Mouse (Mus musculus) midbrain, embryonic 11.5 days (tissue): ENCODE data around the gene Cped1. TPM values are rescaled to one million over a fixed set of nuclear protein-coding genes. Genes with fewer than 3 reads are reported as not detected.

Source experiments
- ATAC-seq: fragments of 200-750 bp; cut with Nextera tagmentation; 2 replicates; pipeline ENCODE4 v1.8.0; 2017; ENCODE audit warnings: moderate TSS enrichment, moderate library complexity; ENCODE audit not compliant: low FRiP score
- DNase-seq: peaks from one replicate; pipeline ENCODE4 v3.0.0; 2015; ENCODE audit warnings: low spot score; ENCODE audit errors: missing footprints
- H3K27ac ChIP-seq: fragments of 300-500 bp; sonication (generic); 2 replicates; pipeline ENCODE4 v1.5.1; 2014; ENCODE audit warnings: low read depth, low read length
- H3K27me3 ChIP-seq: fragments of 300-500 bp; sonication (generic); 2 replicates; pipeline ENCODE4 v1.6.1; 2014; ENCODE audit warnings: mild to moderate bottlenecking, low read length, moderate library complexity, mixed read lengths; ENCODE audit not compliant: control insufficient read depth, insufficient read depth
- H3K36me3 ChIP-seq: fragments of 300-500 bp; sonication (generic); 2 replicates; pipeline ENCODE4 v1.6.1; 2014; ENCODE audit warnings: mild to moderate bottlenecking, low read length, moderate library complexity, mixed read lengths; ENCODE audit not compliant: control insufficient read depth, insufficient read depth
- H3K4me1 ChIP-seq: fragments of 300-500 bp; sonication (generic); 2 replicates; pipeline ENCODE4 v1.6.1; 2014; ENCODE audit warnings: low read length; ENCODE audit not compliant: control insufficient read depth, insufficient read depth
- H3K4me2 ChIP-seq: fragments of 300-500 bp; sonication (generic); 2 replicates; pipeline ENCODE4 v1.6.1; 2014; ENCODE audit warnings: mild to moderate bottlenecking, moderate library complexity
- H3K4me3 ChIP-seq: fragments of 300-500 bp; sonication (generic); 2 replicates; pipeline ENCODE4 v1.5.1; 2014; ENCODE audit warnings: low read depth, low read length
- H3K9ac ChIP-seq: fragments of 300-500 bp; sonication (generic); 2 replicates; pipeline ENCODE4 v1.6.1; 2014; ENCODE audit warnings: low read length
- H3K9me3 ChIP-seq: fragments of 300-500 bp; sonication (generic); 2 replicates; pipeline ENCODE4 v1.6.1; 2016; ENCODE audit warnings: low read length; ENCODE audit not compliant: control insufficient read depth
- WGBS: fragments of 180-500 bp; shearing (Covaris S2); extraction: QIAGEN DNeasy Blood & Tissue Kit; methylation state at CpG from one replicate; pipeline ENCODE4 v1.1.7; 2014; 5-methylcytosine and 5-hydroxymethylcytosine counted together
- polyA plus RNA-seq: library from polyadenylated mRNA; unstranded; fragments of >200 nt; fragmentation: Nextera tagmentation; extraction: Ambion mirVana; gene quantifications from 2 replicates; pipeline ENCODE4 v1.2.1, GENCODE M21; 2014

Cped1 gene
- polyA plus RNA-seq, 1 experiment from 2014 or later = 9.6 TPM

DNA sequence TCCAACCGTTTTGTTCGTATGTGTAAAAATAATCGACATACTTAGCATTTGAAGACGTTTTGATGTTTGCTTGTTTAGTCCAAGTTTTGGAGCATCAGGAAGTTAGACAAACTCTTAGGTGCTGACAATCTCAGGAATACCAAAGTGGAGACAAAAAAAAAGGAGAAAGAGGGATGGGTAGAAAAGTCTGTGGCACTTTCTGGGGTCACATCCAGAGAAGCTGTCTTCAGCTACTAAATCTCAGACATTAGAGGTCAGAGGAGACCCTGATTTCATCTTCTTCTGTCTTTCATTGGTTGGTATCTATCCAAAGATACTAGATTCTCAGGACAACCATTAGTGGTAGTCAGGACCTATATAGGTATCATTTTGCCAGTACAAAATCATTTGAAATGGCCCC is 5.4 kb downstream of the Cped1 start:
- Histone ChIP-seq H3K9ac (no peak overlapping the region), H3K4me1 (no peaks in the 10 kb centered on the region), H3K27ac (no peak overlapping the region), H3K36me3 (no peaks in the 10 kb centered on the region), H3K9me3 (no peaks in the 10 kb centered on the region), H3K4me3 (no peak overlapping the region), H3K27me3 (peaks cover 12% of the 10 kb centered on the region; the same call in 1 of the 2 replicates), H3K4me2 (no peak overlapping the region)
- 81% methylated on average over 4 of the region's 4 CpGs for WGBS
- DNase-seq (no peak), ATAC-seq (no peak)

DNA sequence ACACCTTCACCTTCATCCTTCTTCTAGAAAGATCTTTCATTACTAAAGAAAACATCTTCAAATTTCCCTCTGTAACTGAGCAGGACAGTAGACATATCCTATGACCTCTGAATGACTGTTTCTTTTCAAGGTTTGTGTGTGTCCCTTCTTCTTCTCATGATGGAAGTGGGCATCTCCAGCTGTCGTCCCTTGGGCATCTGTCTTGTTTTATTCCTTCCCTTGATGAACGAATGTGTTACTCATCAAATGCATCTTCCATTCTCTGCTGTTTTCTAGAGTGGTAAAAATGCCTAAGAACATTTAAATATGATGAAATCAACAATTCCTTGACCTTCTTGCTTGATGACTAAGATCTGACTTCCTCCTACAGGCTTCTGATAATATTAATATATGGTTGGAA is 7.4 kb downstream of the Cped1 start:
- H3K4me2 ChIP-seq = no peak overlapping the region
- no peaks in the 10 kb centered on the region for H3K9me3 ChIP-seq
- DNase-seq = no peak
- no peak for ATAC-seq
- WGBS = 92% methylated on average over 2 of the region's 2 CpGs
- no peaks in the 10 kb centered on the region for H3K4me1 ChIP-seq
- no peaks in the 10 kb centered on the region for H3K27me3 ChIP-seq
- H3K27ac ChIP-seq = no peak overlapping the region
- H3K36me3 ChIP-seq = no peaks in the 10 kb centered on the region
- no peak overlapping the region for H3K9ac ChIP-seq
- no peak overlapping the region for H3K4me3 ChIP-seq

DNA sequence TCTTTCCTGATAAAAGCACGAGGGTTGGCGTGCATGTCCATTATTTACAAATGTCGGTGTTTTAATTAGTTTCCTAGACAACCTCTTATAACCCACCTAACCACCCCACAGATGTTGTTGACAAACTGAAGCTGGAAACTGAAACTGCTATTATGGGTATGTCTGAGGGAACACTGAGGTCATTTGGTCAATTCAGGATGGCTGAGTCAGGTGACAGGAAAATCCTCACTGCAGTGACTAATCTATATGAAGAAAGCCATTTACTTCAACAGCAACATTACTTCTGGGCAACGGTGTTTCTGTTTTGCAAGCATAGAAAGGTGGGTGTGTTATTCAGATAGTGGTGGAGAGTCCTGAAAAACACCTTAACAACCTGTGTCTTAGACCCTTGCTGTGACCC is 12.4 kb downstream of the Cped1 start:
- ATAC-seq = no peak
- peak; percentile 66 for DNase-seq
- Histone ChIP-seq H3K27me3 (no peaks in the 10 kb centered on the region), H3K9me3 (no peaks in the 10 kb centered on the region), H3K36me3 (no peaks in the 10 kb centered on the region), H3K4me1 (no peaks in the 10 kb centered on the region; the same call in 1 of the 2 replicates), H3K9ac (no peak overlapping the region), H3K4me2 (no peak overlapping the region), H3K4me3 (no peak overlapping the region), H3K27ac (no peak overlapping the region)
- WGBS = 82% methylated on average over 4 of the region's 4 CpGs

DNA sequence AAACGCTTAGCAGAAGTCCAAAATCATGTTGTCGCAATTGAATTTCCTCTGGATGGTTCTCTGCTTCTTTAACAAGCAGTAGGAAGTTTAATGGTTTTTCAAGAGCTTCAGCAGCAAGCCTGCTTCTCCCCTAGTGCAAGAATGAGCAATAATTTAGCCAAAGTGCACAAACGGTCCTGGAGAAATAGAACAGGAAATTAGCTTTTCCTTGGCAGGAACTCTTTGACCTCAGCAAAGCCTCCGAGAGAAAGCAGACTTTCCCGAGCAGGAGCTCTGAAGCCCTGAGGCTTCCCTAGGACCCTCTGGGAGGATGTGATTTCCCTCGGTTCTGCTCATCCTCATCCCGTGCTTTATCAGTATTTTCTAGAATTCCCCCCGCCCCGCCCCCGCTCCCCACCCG is 13.3 kb downstream of the Cped1 start:
- H3K9me3 ChIP-seq = no peaks in the 10 kb centered on the region
- no peaks in the 10 kb centered on the region for H3K36me3 ChIP-seq
- ATAC-seq (no peak), DNase-seq (peak; percentile 71)
- H3K27ac ChIP-seq = no peak overlapping the region
- H3K27me3 ChIP-seq = no peaks in the 10 kb centered on the region
- H3K4me2 ChIP-seq = no peak overlapping the region
- H3K9ac ChIP-seq = no peak overlapping the region
- H3K4me1 ChIP-seq = no peaks in the 10 kb centered on the region; the same call in 1 of the 2 replicates
- no peak overlapping the region for H3K4me3 ChIP-seq
- 60% methylated on average over 11 of the region's 11 CpGs for WGBS

DNA sequence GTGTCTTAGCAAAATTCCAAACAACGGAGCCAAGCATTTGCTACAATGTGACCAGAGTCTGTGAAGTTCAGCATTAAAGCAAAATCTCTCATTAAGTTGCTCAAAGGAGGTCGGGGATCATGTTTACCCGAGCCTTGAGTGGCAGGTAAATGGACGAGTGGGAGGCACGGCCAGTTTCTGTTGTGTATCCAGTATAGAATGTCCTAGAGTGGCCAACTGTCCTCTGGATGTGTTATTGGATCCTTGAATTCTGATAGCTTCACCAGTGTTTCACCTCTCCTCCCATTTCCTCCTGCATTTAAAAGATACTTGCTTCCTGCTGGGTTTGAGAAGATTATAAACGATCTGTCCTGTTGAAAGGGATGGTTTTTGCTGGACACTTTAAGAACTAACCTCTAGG is 14.4 kb downstream of the Cped1 start:
- Histone ChIP-seq H3K4me2 (no peak overlapping the region), H3K27ac (no peak overlapping the region), H3K27me3 (no peaks in the 10 kb centered on the region), H3K9ac (no peak overlapping the region), H3K4me1 (no peaks in the 10 kb centered on the region; the same call in 1 of the 2 replicates), H3K36me3 (no peaks in the 10 kb centered on the region), H3K4me3 (no peak overlapping the region), H3K9me3 (no peaks in the 10 kb centered on the region)
- ATAC-seq = no peak
- peak; percentile 6 for DNase-seq
- WGBS = 57% methylated on average over 6 of the region's 6 CpGs

DNA sequence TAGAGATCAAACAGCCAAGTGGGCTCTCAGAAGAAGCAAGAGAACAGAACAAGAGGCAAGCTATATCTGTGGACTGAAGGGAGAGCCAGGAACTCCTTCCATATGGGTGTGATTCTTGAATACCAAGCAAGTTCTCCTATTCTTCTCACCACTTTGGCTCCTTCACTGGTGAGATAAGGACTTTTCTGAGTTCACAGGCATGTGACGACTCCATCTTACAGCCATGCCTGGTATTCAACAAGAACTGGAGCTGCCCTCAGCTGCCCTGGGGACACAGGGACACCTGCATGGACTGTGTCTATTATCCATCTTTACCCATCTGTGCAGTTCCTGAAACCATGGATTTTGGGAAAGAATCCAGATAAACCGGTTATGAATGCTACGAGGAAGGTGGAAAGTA is 15.2 kb downstream of the Cped1 start:
- peak; percentile 76 for DNase-seq
- Histone ChIP-seq H3K4me2 (no peak overlapping the region), H3K4me1 (no peaks in the 10 kb centered on the region; the same call in 1 of the 2 replicates), H3K4me3 (no peak overlapping the region), H3K27me3 (no peaks in the 10 kb centered on the region), H3K9me3 (no peaks in the 10 kb centered on the region), H3K27ac (no peak overlapping the region), H3K9ac (no peak overlapping the region), H3K36me3 (no peaks in the 10 kb centered on the region)
- ATAC-seq = no peak
- 93% methylated on average over 3 of the region's 3 CpGs for WGBS

DNA sequence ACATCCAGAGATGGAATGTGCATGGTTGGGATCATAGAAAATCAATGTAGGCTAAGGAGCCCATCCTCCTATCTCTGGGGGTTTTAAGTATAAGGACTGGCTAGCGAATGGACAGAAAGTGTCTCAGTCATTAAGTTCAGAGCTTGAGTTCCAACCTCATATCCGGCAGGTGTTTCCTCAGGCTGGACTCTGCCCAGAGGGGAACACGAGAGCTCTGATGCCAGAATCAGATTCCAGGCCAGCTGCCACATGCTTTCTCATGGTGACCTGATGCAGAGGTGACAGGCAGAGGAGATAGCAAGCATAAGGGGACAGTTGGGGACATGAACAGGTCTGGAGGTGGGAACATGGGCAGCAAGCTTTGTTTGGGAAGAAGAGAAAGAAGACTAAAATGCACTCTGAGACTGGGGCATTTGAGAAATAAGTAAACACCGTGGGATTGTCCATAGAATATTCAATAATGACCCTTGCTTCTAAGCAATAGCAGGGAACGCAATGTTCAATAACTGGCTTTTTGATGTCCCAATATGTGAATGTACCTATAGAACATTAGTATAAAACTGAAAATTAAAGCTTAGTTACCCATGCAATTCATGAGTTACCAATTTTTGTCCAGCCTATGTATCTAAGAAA is 15.7 kb downstream of the Cped1 start:
- DNase-seq (peak; percentile 54), ATAC-seq (no peak)
- Histone ChIP-seq H3K27ac (no peak overlapping the region), H3K9me3 (no peaks in the 10 kb centered on the region), H3K27me3 (no peaks in the 10 kb centered on the region), H3K4me2 (no peak overlapping the region), H3K36me3 (no peaks in the 10 kb centered on the region), H3K4me3 (no peak overlapping the region), H3K9ac (no peak overlapping the region), H3K4me1 (no peaks in the 10 kb centered on the region; the same call in 1 of the 2 replicates)
- 90% methylated on average over 5 of the region's 5 CpGs for WGBS

DNA sequence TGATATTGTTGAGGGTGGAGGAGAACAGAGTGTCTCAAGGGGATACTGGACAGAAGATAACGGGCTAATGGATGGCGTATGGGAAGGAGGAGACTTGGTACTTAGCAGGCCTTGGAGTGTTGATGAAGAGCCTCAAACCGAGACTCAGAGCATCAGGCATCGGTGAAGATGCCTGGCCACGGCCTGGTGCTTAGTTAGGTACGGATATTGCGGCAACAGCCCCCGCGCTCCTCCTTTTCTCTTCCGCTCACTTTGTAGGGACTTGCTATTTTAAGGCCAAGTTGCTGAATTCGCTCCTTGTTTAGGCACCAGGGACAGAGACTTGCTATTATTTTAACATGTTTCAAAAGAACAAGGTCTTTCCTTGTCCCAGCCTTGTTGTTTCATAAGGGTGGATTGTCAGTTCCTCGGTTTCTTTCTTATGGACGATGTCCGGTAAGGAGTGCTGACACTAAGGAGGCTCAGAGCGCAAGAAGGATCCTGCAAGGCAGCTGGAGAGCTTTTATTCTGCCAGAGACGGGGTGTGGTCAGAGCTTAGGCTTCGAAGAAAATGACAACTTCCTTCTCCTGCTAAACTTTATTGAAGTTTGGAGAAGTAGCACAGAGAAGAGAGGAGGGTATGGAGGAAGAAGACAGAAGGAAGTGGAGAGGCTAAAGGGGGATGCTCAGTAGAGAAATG is 16.9 kb downstream of the Cped1 start:
- DNase-seq = peak; percentile 90
- Histone ChIP-seq H3K4me2 (peak overlapping the region; percentile 31), H3K9ac (no peak overlapping the region)

DNA sequence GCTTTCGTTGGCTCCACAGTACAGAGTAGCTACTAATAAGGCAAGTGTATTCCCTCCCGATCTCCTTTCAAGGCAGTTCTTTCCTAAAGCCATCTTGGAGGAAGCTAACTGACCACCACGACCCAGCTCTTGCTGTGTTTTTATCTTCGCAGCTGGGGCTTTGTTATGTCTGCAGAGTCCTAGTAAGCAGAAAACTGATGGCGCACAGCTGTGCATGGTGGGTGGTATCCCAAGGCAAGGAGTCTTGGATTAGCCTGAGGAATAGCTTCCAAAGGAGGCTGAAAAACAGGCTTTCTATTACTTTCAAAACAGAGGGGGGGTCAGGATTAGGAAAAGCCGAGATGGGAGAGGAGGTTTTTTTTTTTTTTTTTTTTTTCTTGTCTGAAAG is 17.5 kb downstream of the Cped1 start:
- 4% methylated on average over 6 of the region's 6 CpGs for WGBS
- ATAC-seq = peak; percentile 54; the same call in 1 of the 2 replicates
- Histone ChIP-seq H3K4me3 (no peak overlapping the region), H3K4me2 (peak overlapping the region; percentile 31), H3K9ac (no peak overlapping the region), H3K27me3 (no peaks in the 10 kb centered on the region), H3K4me1 (no peaks in the 10 kb centered on the region; the same call in 1 of the 2 replicates), H3K9me3 (no peaks in the 10 kb centered on the region), H3K27ac (no peak overlapping the region), H3K36me3 (no peaks in the 10 kb centered on the region)
- DNase-seq = no peak

More for the DNA sequence above, 16.9 kb downstream of the Cped1 start:
- ATAC-seq = no peak
- 33% methylated on average over 17 of the region's 17 CpGs for WGBS
- no peaks in the 10 kb centered on the region for H3K36me3 ChIP-seq
- H3K27ac ChIP-seq = no peak overlapping the region
- H3K4me3 ChIP-seq = no peak overlapping the region
- H3K9me3 ChIP-seq = no peaks in the 10 kb centered on the region
- no peaks in the 10 kb centered on the region for H3K27me3 ChIP-seq
- no peaks in the 10 kb centered on the region; the same call in 1 of the 2 replicates for H3K4me1 ChIP-seq
